Mouse (Mus musculus): ENCODE results near the gene Ccdc33. TPM values are rescaled to one million over a fixed set of nuclear protein-coding genes. Genes with fewer than 3 reads are reported as not detected.

Ccdc33 gene
- polyA plus RNA-seq, 1 experiment from 2014 or later: not detected

DNA sequence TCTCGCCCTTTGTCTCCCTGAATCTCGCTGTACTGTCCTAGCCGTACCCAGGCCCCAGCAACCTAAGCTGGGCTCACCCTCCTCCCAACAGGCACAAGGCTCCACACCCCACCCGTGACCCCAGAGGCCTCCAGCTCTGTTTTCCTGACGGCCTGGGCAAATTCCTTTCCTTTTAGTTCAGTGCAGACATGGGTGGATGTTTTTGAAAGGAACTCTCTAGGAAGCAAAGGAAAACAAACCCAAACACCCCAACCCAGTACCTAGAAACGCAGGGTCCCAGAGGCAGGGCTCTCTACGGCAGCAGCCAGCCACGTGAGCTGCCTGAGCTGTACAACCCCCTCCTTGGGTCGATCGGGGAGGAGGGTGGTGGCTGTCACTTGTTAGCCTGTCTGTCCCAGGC lies 76.2 kb downstream of the Ccdc33 start:
- Histone ChIP-seq H3K4me3 (ENCODE audit: low read depth, low read length) (no peak overlapping the region), H3K4me1 (ENCODE audit: control insufficient read depth, insufficient read depth, low read length) (peaks cover 44% of the 10 kb centered on the region), H3K27me3 (ENCODE audit: control insufficient read depth, insufficient read depth, low read length) (peaks cover 4% of the 10 kb centered on the region), H3K36me3 (ENCODE audit: control insufficient read depth, insufficient read depth, low read length) (no peaks in the 10 kb centered on the region), H3K4me2 (ENCODE audit: low read depth, low read length) (no peak overlapping the region), H3K9me3 (ENCODE audit: control insufficient read depth, low read length) (no peaks in the 10 kb centered on the region), H3K9ac (replicated peaks; ENCODE audit: low read depth, low read length) (no peak overlapping the region), H3K27ac (ENCODE audit: low read depth, low read length) (no peak overlapping the region)
- 25% methylated on average over 10 of the region's 10 CpGs for WGBS
- no peak for ATAC-seq (ENCODE audit: low read depth)

DNA sequence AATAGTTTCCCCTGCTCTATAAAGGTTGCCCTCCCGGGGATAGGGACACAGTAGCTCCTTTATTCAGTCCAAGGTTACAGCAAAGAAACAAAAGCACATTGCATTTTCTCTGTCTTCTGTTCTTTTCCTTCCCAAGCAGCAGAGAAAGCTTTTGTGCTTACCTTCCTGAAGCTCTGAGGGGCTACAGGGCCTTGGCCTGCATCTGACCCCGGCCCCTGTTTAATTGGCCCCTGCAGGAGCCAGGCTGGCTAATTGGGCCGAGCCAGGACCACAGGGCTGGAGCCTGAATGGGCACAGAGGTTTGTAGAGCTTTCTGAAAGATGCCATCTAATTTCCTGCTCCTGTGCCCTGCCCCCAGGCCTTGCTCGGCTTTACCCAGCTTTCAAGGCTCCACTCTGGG lies 77.6 kb downstream of the Ccdc33 start:
- Histone ChIP-seq H3K27me3 (ENCODE audit: control insufficient read depth, insufficient read depth, low read length) (peaks cover 10% of the 10 kb centered on the region), H3K4me1 (ENCODE audit: control insufficient read depth, insufficient read depth, low read length) (peaks cover 44% of the 10 kb centered on the region), H3K27ac (ENCODE audit: low read depth, low read length) (no peak overlapping the region), H3K4me2 (ENCODE audit: low read depth, low read length) (no peak overlapping the region), H3K4me3 (ENCODE audit: low read depth, low read length) (no peak overlapping the region), H3K36me3 (ENCODE audit: control insufficient read depth, insufficient read depth, low read length) (no peaks in the 10 kb centered on the region), H3K9me3 (ENCODE audit: control insufficient read depth, low read length) (no peaks in the 10 kb centered on the region), H3K9ac (replicated peaks; ENCODE audit: low read depth, low read length) (no peak overlapping the region)
- no peak for ATAC-seq (ENCODE audit: low read depth)
- WGBS: 15% methylated on average over 4 of the region's 4 CpGs

DNA sequence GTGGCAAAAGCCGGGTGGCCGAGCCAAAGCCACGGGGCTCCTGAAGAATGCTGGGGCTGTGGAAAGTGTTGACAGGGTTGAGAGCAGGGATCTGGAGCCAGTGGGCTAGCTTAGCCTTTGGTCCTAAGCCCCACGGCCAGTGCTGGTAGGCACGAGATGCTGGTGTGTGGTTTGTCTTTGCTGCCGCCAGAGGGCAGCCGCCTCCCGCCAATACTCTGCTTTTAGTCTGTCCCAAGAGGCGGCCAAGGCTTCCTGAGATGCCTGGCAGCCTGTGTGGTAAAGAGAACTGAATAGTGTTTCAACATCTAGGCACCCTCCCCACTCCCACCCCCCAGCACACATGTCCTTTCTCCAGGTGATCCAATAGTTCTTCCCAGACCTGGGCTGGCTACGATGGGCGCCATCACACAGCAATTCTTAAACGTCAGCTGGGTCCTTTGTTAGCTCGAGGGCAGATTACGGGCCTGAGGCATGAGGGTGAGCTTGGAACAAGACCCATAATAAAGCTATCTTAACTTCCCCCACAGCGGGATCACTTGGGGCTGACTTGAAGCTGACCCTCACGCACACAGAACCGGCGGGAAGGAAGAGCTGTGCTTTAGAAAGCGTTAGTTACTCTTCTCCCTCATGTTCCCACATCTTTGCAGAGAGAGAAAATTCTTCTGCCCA lies 80.0 kb downstream of the Ccdc33 start:
- 11% methylated on average over 19 of the region's 19 CpGs for WGBS

GRCm38 (mm10) chr9:58036961-58037360 lies 81.7 kb downstream of the Ccdc33 start:
- WGBS: 72% methylated on average over 4 of the region's 4 CpGs
- ATAC-seq (ENCODE audit: low read depth): no peak
- H3K27ac ChIP-seq (ENCODE audit: low read depth, low read length): no peak overlapping the region

More for the DNA sequence above, 80.0 kb downstream of the Ccdc33 start:
- peak; percentile 72 for ATAC-seq (ENCODE audit: low read depth)
- Histone ChIP-seq H3K4me3 (ENCODE audit: low read depth, low read length) (no peak overlapping the region), H3K4me1 (ENCODE audit: control insufficient read depth, insufficient read depth, low read length) (peaks cover 23% of the 10 kb centered on the region), H3K27ac (ENCODE audit: low read depth, low read length) (no peak overlapping the region), H3K9me3 (ENCODE audit: control insufficient read depth, low read length) (no peaks in the 10 kb centered on the region), H3K9ac (replicated peaks; ENCODE audit: low read depth, low read length) (no peak overlapping the region), H3K27me3 (ENCODE audit: control insufficient read depth, insufficient read depth, low read length) (peaks cover 10% of the 10 kb centered on the region), H3K4me2 (ENCODE audit: low read depth, low read length) (no peak overlapping the region), H3K36me3 (ENCODE audit: control insufficient read depth, insufficient read depth, low read length) (no peaks in the 10 kb centered on the region)

GRCm38 (mm10) chr9:58035951-58036698 lies 82.5 kb downstream of the Ccdc33 start:
- no peaks in the 10 kb centered on the region for H3K9me3 ChIP-seq (ENCODE audit: control insufficient read depth, low read length)
- H3K4me3 ChIP-seq (ENCODE audit: low read depth, low read length): no peak overlapping the region
- H3K36me3 ChIP-seq (ENCODE audit: control insufficient read depth, insufficient read depth, low read length): no peaks in the 10 kb centered on the region
- no peak for ATAC-seq (ENCODE audit: low read depth)
- H3K4me2 ChIP-seq (ENCODE audit: low read depth, low read length): no peak overlapping the region
- H3K9ac ChIP-seq (replicated peaks; ENCODE audit: low read depth, low read length): no peak overlapping the region
- WGBS: 75% methylated on average over 7 of the region's 7 CpGs
- no peak overlapping the region for H3K27ac ChIP-seq (ENCODE audit: low read depth, low read length)
- H3K27me3 ChIP-seq (ENCODE audit: control insufficient read depth, insufficient read depth, low read length): peaks cover 10% of the 10 kb centered on the region
- peaks cover 3% of the 10 kb centered on the region; the same call in 1 of the 2 replicates for H3K4me1 ChIP-seq (ENCODE audit: control insufficient read depth, insufficient read depth, low read length)

More at GRCm38 (mm10) chr9:58036961-58037360, 81.7 kb downstream of the Ccdc33 start:
- Histone ChIP-seq H3K27me3 (ENCODE audit: control insufficient read depth, insufficient read depth, low read length) (peaks cover 10% of the 10 kb centered on the region), H3K36me3 (ENCODE audit: control insufficient read depth, insufficient read depth, low read length) (no peaks in the 10 kb centered on the region), H3K4me1 (ENCODE audit: control insufficient read depth, insufficient read depth, low read length) (peaks cover 11% of the 10 kb centered on the region; the same call in 1 of the 2 replicates), H3K4me3 (ENCODE audit: low read depth, low read length) (no peak overlapping the region), H3K4me2 (ENCODE audit: low read depth, low read length) (no peak overlapping the region), H3K9ac (replicated peaks; ENCODE audit: low read depth, low read length) (no peak overlapping the region), H3K9me3 (ENCODE audit: control insufficient read depth, low read length) (no peaks in the 10 kb centered on the region)

- H3K9me3 ChIP-seq (ENCODE audit: control insufficient read depth, low read length): no peaks in the 10 kb centered on the region
- no peak overlapping the region for H3K9ac ChIP-seq (replicated peaks; ENCODE audit: low read depth, low read length)
- 52% methylated on average over 2 of the region's 2 CpGs for WGBS
- ATAC-seq (ENCODE audit: low read depth): no peak
- H3K4me1 ChIP-seq (ENCODE audit: control insufficient read depth, insufficient read depth, low read length): no peaks in the 10 kb centered on the region
- no peak overlapping the region for H3K4me3 ChIP-seq (ENCODE audit: low read depth, low read length)
- no peak overlapping the region for H3K27ac ChIP-seq (ENCODE audit: low read depth, low read length)
- no peaks in the 10 kb centered on the region for H3K36me3 ChIP-seq (ENCODE audit: control insufficient read depth, insufficient read depth, low read length)
- no peak overlapping the region for H3K4me2 ChIP-seq (ENCODE audit: low read depth, low read length)
- peaks cover 10% of the 10 kb centered on the region for H3K27me3 ChIP-seq (ENCODE audit: control insufficient read depth, insufficient read depth, low read length)
Measured at GRCm38 (mm10) chr9:58035519-58035918, 83.1 kb downstream of the Ccdc33 start.

DNA sequence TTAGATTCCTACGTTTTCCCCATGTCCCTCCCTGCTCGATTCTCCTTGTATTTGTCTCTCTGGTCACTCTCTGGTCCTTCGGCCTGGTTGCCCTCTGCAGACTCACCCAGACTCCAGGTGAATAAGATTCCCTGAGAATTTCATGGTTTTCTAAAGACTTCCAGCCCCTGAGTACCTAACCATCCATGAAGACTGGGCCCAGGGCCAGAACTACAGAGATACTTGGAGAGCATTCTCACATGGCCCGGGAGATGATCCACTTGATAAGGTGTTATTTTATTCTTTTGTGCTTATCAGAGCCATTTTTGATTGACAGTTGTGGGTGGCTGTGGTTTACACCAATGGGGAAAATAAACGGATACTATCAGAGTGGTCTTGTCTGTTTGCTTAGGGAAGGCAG lies 86.7 kb downstream of the Ccdc33 start:
- no peak overlapping the region for H3K4me2 ChIP-seq (ENCODE audit: low read depth, low read length)
- H3K9ac ChIP-seq (replicated peaks; ENCODE audit: low read depth, low read length): no peak overlapping the region
- H3K27me3 ChIP-seq (ENCODE audit: control insufficient read depth, insufficient read depth, low read length): peaks cover under 1% of the 10 kb centered on the region; the same call in 1 of the 2 replicates
- no peak overlapping the region for H3K27ac ChIP-seq (ENCODE audit: low read depth, low read length)
- H3K4me1 ChIP-seq (ENCODE audit: control insufficient read depth, insufficient read depth, low read length): no peaks in the 10 kb centered on the region
- 88% methylated on average over 5 of the region's 5 CpGs for WGBS
- no peak for ATAC-seq (ENCODE audit: low read depth)
- H3K4me3 ChIP-seq (ENCODE audit: low read depth, low read length): no peak overlapping the region
- no peaks in the 10 kb centered on the region for H3K36me3 ChIP-seq (ENCODE audit: control insufficient read depth, insufficient read depth, low read length)
- H3K9me3 ChIP-seq (ENCODE audit: control insufficient read depth, low read length): no peaks in the 10 kb centered on the region

- H3K4me2 ChIP-seq (ENCODE audit: low read depth, low read length): no peak overlapping the region
- no peaks in the 10 kb centered on the region for H3K36me3 ChIP-seq (ENCODE audit: control insufficient read depth, insufficient read depth, low read length)
- no peaks in the 10 kb centered on the region for H3K9me3 ChIP-seq (ENCODE audit: control insufficient read depth, low read length)
- no peak overlapping the region for H3K9ac ChIP-seq (replicated peaks; ENCODE audit: low read depth, low read length)
- WGBS: 85% methylated on average over 6 of the region's 6 CpGs
- H3K4me3 ChIP-seq (ENCODE audit: low read depth, low read length): no peak overlapping the region
- no peak overlapping the region for H3K27ac ChIP-seq (ENCODE audit: low read depth, low read length)
- ATAC-seq (ENCODE audit: low read depth): no peak
- no peaks in the 10 kb centered on the region for H3K4me1 ChIP-seq (ENCODE audit: control insufficient read depth, insufficient read depth, low read length)
- H3K27me3 ChIP-seq (ENCODE audit: control insufficient read depth, insufficient read depth, low read length): no peaks in the 10 kb centered on the region
Measured at GRCm38 (mm10) chr9:58029635-58030034, 89.0 kb downstream of the Ccdc33 start.

GRCm38 (mm10) chr9:58028841-58029240 lies 89.8 kb downstream of the Ccdc33 start:
- WGBS: 81% methylated on average over 5 of the region's 5 CpGs
- Histone ChIP-seq H3K27ac (ENCODE audit: low read depth, low read length) (no peak overlapping the region), H3K4me3 (ENCODE audit: low read depth, low read length) (no peak overlapping the region), H3K36me3 (ENCODE audit: control insufficient read depth, insufficient read depth, low read length) (no peaks in the 10 kb centered on the region), H3K27me3 (ENCODE audit: control insufficient read depth, insufficient read depth, low read length) (no peaks in the 10 kb centered on the region), H3K9me3 (ENCODE audit: control insufficient read depth, low read length) (no peaks in the 10 kb centered on the region), H3K4me1 (ENCODE audit: control insufficient read depth, insufficient read depth, low read length) (no peaks in the 10 kb centered on the region), H3K4me2 (ENCODE audit: low read depth, low read length) (no peak overlapping the region), H3K9ac (replicated peaks; ENCODE audit: low read depth, low read length) (no peak overlapping the region)
- no peak for ATAC-seq (ENCODE audit: low read depth)
